Mouse (Mus musculus): Measurements from ENCODE around the gene Dhrs1.

- TF ChIP-seq CTCF (IDR thresholded peaks at IDR 0.05; ENCODE audit: borderline replicate concordance, control insufficient read depth, extremely low read depth, insufficient read depth, low read length, poor library complexity), result no peak
- TF ChIP-seq POLR2A (IDR thresholded peaks at IDR 0.05; ENCODE audit: control insufficient read depth, extremely low read depth, insufficient read depth, low read length, poor library complexity), result no peak
Observed at GRCm38 (mm10) chr14:55780736-55781135, 35.2 kb upstream of the Dhrs1 start.
